Mouse (Mus musculus) midbrain, embryonic 12.5 days (tissue): ENCODE measurements at regions not wholly inside any gene's neighbourhood (a gene's known extent, or its start where the extent isn't known, plus 50 kb on each side); places are given as distances from the start of the nearest gene placed in this dataset.

Source experiments
- ATAC-seq: fragments of 200-750 bp; cut with Nextera tagmentation; 2 replicates; pipeline ENCODE4 v1.8.0; 2017; ENCODE audit warnings: low read depth, moderate TSS enrichment, moderate library complexity; ENCODE audit not compliant: low FRiP score
- H3K27ac ChIP-seq: fragments of 300-500 bp; sonication (generic); replicated peaks from 2 replicates; pipeline ENCODE4 v1.5.1; 2016; ENCODE audit warnings: mild to moderate bottlenecking
- H3K27me3 ChIP-seq: fragments of 300-500 bp; sonication (generic); 2 replicates; pipeline ENCODE4 v1.6.1; 2016; ENCODE audit warnings: mild to moderate bottlenecking
- H3K36me3 ChIP-seq: fragments of 300-500 bp; sonication (generic); 2 replicates; pipeline ENCODE4 v1.6.1; 2016
- H3K4me1 ChIP-seq: fragments of 300-500 bp; sonication (generic); 2 replicates; pipeline ENCODE4 v1.6.1; 2016
- H3K4me2 ChIP-seq: fragments of 300-500 bp; sonication (generic); replicated peaks from 2 replicates; pipeline ENCODE4 v1.6.1; 2016; ENCODE audit warnings: mild to moderate bottlenecking, moderate library complexity
- H3K4me3 ChIP-seq: fragments of 300-500 bp; sonication (generic); 2 replicates; pipeline ENCODE4 v1.5.1; 2016; ENCODE audit warnings: mild to moderate bottlenecking
- H3K9ac ChIP-seq: fragments of 300-500 bp; sonication (generic); replicated peaks from 2 replicates; pipeline ENCODE4 v1.6.1; 2016; ENCODE audit warnings: mild to moderate bottlenecking, moderate library complexity
- H3K9me3 ChIP-seq: fragments of 300-500 bp; sonication (generic); 2 replicates; pipeline ENCODE4 v1.6.1; 2016; ENCODE audit warnings: mild to moderate bottlenecking
- WGBS: fragments of 180-500 bp; shearing (Covaris S2); methylation state at CpG from one replicate; pipeline ENCODE4 v1.1.7; 2016; 5-methylcytosine and 5-hydroxymethylcytosine counted together

DNA sequence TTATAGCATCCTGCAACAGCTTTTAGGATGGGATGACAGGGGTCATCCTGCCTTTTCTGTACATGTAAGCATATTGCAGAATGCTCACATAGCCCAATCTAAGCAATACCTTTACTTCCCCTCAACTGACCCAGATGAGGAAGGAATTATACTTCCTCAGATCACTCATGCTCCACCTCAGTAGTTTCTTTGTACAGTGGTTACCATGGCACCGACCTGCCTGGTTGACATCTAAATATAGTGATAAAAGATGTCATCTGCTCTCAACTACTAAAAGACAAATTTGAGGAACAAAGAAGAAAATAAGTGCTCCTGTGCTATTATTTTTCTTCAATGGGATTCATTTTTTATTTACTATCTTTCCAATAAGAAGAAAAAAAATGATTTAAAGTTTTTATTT, 994.6 kb upstream of the Gm37988 start:
- 76% methylated on average over 1 of the region's 1 CpGs for WGBS
- Histone ChIP-seq H3K9me3 (no peaks in the 10 kb centered on the region), H3K27ac (no peak overlapping the region), H3K4me1 (no peaks in the 10 kb centered on the region), H3K9ac (no peak overlapping the region), H3K27me3 (no peaks in the 10 kb centered on the region), H3K4me2 (no peak overlapping the region), H3K36me3 (no peaks in the 10 kb centered on the region), H3K4me3 (no peak overlapping the region)
- ATAC-seq: no peak

DNA sequence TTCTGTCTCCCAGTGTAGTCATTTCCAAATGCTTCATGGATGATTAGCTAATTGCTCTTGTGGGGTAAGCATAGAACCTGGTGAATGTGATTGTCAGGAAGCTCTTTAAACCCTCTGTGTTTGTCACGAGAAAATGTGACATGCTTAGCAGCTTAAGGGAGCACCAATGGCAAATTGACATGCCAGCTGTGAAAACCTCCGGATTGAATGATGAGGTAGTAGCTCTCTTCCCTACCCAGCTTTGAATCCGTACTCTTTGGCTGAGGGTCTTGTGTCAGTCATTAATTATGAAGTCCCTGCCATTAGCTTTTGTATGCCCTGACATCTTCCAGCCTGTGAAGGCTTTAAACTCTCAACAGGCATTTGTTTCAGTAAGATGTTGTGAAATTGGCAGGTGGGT, 965.7 kb upstream of the Gm37988 start:
- WGBS: 25% methylated on average over 3 of the region's 3 CpGs
- H3K27ac ChIP-seq: no peak overlapping the region
- no peak overlapping the region for H3K9ac ChIP-seq
- H3K9me3 ChIP-seq: no peaks in the 10 kb centered on the region
- no peak overlapping the region for H3K4me2 ChIP-seq
- H3K4me1 ChIP-seq: no peaks in the 10 kb centered on the region
- no peaks in the 10 kb centered on the region for H3K36me3 ChIP-seq
- H3K4me3 ChIP-seq: no peak overlapping the region
- no peaks in the 10 kb centered on the region for H3K27me3 ChIP-seq
- ATAC-seq: peak; percentile 30; the same call in 1 of the 2 replicates
